Mouse (Mus musculus): ENCODE results near the gene Pde5a. TPM values are rescaled to one million over a fixed set of nuclear protein-coding genes. Genes with fewer than 3 reads are reported as not detected.

Pde5a gene
- polyA plus RNA-seq, 1 experiment from 2014 or later: 31.6 TPM

- Histone ChIP-seq H3K9ac (ENCODE audit: low read length) (no peak overlapping the region), H3K36me3 (ENCODE audit: control insufficient read depth, insufficient read depth, low read length) (no peaks in the 10 kb centered on the region; the same call in 1 of the 2 replicates), H3K9me3 (ENCODE audit: control insufficient read depth, low read length) (no peaks in the 10 kb centered on the region), H3K27me3 (replicated peaks; ENCODE audit: control insufficient read depth, insufficient read depth, low read length) (no peaks in the 10 kb centered on the region), H3K4me1 (replicated peaks; ENCODE audit: control insufficient read depth, insufficient read depth, low read length) (0 out of 2 replicates have a peak, but pooled peaks cover 2% of the 10 kb centered on the region), H3K4me2 (ENCODE audit: low read length) (no peak overlapping the region), H3K4me3 (ENCODE audit: low read depth, low read length) (no peak overlapping the region), H3K27ac (ENCODE audit: low read depth) (no peak overlapping the region)
- no peak for DNase-seq (ENCODE audit: low spot score)
- 96% methylated on average over 15 of the region's 15 CpGs for WGBS
- no peak for ATAC-seq (replicated peaks; ENCODE audit: low FRiP score, low TSS enrichment, low read depth)
Observed at GRCm38 (mm10) chr3:122739460-122739859, 10.7 kb downstream of the Pde5a start.

GRCm38 (mm10) chr3:122744265-122744664 lies 15.5 kb downstream of the Pde5a start:
- Histone ChIP-seq H3K4me1 (replicated peaks; ENCODE audit: control insufficient read depth, insufficient read depth, low read length) (no peaks in the 10 kb centered on the region), H3K9ac (ENCODE audit: low read length) (no peak overlapping the region), H3K27me3 (replicated peaks; ENCODE audit: control insufficient read depth, insufficient read depth, low read length) (no peaks in the 10 kb centered on the region), H3K9me3 (ENCODE audit: control insufficient read depth, low read length) (peaks cover 11% of the 10 kb centered on the region; the same call in 1 of the 2 replicates), H3K27ac (ENCODE audit: low read depth) (no peak overlapping the region), H3K4me3 (ENCODE audit: low read depth, low read length) (no peak overlapping the region), H3K4me2 (ENCODE audit: low read length) (no peak overlapping the region), H3K36me3 (ENCODE audit: control insufficient read depth, insufficient read depth, low read length) (peaks cover 12% of the 10 kb centered on the region)
- no peak for ATAC-seq (replicated peaks; ENCODE audit: low FRiP score, low TSS enrichment, low read depth)
- 88% methylated on average over 3 of the region's 3 CpGs for WGBS
- no peak for DNase-seq (ENCODE audit: low spot score)

- WGBS: 91% methylated on average over 9 of the region's 9 CpGs
- DNase-seq (ENCODE audit: low spot score) (no peak), ATAC-seq (replicated peaks; ENCODE audit: low FRiP score, low TSS enrichment, low read depth) (no peak)
Observed at GRCm38 (mm10) chr3:122747921-122748700, 19.4 kb downstream of the Pde5a start.

GRCm38 (mm10) chr3:122763240-122763761 lies 34.6 kb downstream of the Pde5a start:
- DNase-seq (ENCODE audit: low spot score): no peak
- no peaks in the 10 kb centered on the region for H3K27me3 ChIP-seq (replicated peaks; ENCODE audit: control insufficient read depth, insufficient read depth, low read length)
- no peak for ATAC-seq (replicated peaks; ENCODE audit: low FRiP score, low TSS enrichment, low read depth)
- H3K36me3 ChIP-seq (ENCODE audit: control insufficient read depth, insufficient read depth, low read length): peaks cover 29% of the 10 kb centered on the region
- H3K9me3 ChIP-seq (ENCODE audit: control insufficient read depth, low read length): no peaks in the 10 kb centered on the region
- no peak overlapping the region for H3K4me2 ChIP-seq (ENCODE audit: low read length)
- no peak overlapping the region for H3K4me3 ChIP-seq (ENCODE audit: low read depth, low read length)
- WGBS: 79% methylated on average over 8 of the region's 8 CpGs
- H3K4me1 ChIP-seq (replicated peaks; ENCODE audit: control insufficient read depth, insufficient read depth, low read length): 0 out of 2 replicates have a peak, but pooled peaks cover 3% of the 10 kb centered on the region
- no peak overlapping the region for H3K27ac ChIP-seq (ENCODE audit: low read depth)
- no peak overlapping the region for H3K9ac ChIP-seq (ENCODE audit: low read length)

More at GRCm38 (mm10) chr3:122747921-122748700, 19.4 kb downstream of the Pde5a start:
- peaks cover 11% of the 10 kb centered on the region; the same call in 1 of the 2 replicates for H3K9me3 ChIP-seq (ENCODE audit: control insufficient read depth, low read length)
- no peaks in the 10 kb centered on the region for H3K4me1 ChIP-seq (replicated peaks; ENCODE audit: control insufficient read depth, insufficient read depth, low read length)
- H3K27ac ChIP-seq (ENCODE audit: low read depth): no peak overlapping the region
- no peak overlapping the region for H3K9ac ChIP-seq (ENCODE audit: low read length)
- no peaks in the 10 kb centered on the region for H3K27me3 ChIP-seq (replicated peaks; ENCODE audit: control insufficient read depth, insufficient read depth, low read length)
- H3K4me3 ChIP-seq (ENCODE audit: low read depth, low read length): no peak overlapping the region
- H3K4me2 ChIP-seq (ENCODE audit: low read length): no peak overlapping the region
- peaks cover 28% of the 10 kb centered on the region for H3K36me3 ChIP-seq (ENCODE audit: control insufficient read depth, insufficient read depth, low read length)

- ATAC-seq (replicated peaks; ENCODE audit: low FRiP score, low TSS enrichment, low read depth): peak; percentile 48; the same call in 1 of the 2 replicates
- 54% methylated on average over 14 of the region's 14 CpGs for WGBS
- H3K27ac ChIP-seq (ENCODE audit: low read depth): no peak overlapping the region
Observed at GRCm38 (mm10) chr3:122763768-122764167, 35.0 kb downstream of the Pde5a start.

GRCm38 (mm10) chr3:122766930-122767329 lies 38.2 kb downstream of the Pde5a start:
- Histone ChIP-seq H3K9ac (ENCODE audit: low read length) (no peak overlapping the region), H3K4me3 (ENCODE audit: low read depth, low read length) (no peak overlapping the region), H3K27me3 (replicated peaks; ENCODE audit: control insufficient read depth, insufficient read depth, low read length) (no peaks in the 10 kb centered on the region), H3K4me2 (ENCODE audit: low read length) (no peak overlapping the region), H3K4me1 (replicated peaks; ENCODE audit: control insufficient read depth, insufficient read depth, low read length) (0 out of 2 replicates have a peak, but pooled peaks cover 3% of the 10 kb centered on the region), H3K9me3 (ENCODE audit: control insufficient read depth, low read length) (no peaks in the 10 kb centered on the region), H3K36me3 (ENCODE audit: control insufficient read depth, insufficient read depth, low read length) (peaks cover 27% of the 10 kb centered on the region), H3K27ac (ENCODE audit: low read depth) (peak overlapping the region; percentile 30)
- WGBS: 33% methylated on average over 4 of the region's 4 CpGs
- ATAC-seq (replicated peaks; ENCODE audit: low FRiP score, low TSS enrichment, low read depth): no peak
- DNase-seq (ENCODE audit: low spot score): no peak

More at GRCm38 (mm10) chr3:122763768-122764167, 35.0 kb downstream of the Pde5a start:
- Histone ChIP-seq H3K4me3 (ENCODE audit: low read depth, low read length) (no peak overlapping the region), H3K9me3 (ENCODE audit: control insufficient read depth, low read length) (no peaks in the 10 kb centered on the region), H3K4me2 (ENCODE audit: low read length) (no peak overlapping the region), H3K36me3 (ENCODE audit: control insufficient read depth, insufficient read depth, low read length) (peaks cover 32% of the 10 kb centered on the region), H3K9ac (ENCODE audit: low read length) (no peak overlapping the region), H3K4me1 (replicated peaks; ENCODE audit: control insufficient read depth, insufficient read depth, low read length) (0 out of 2 replicates have a peak, but pooled peaks cover 3% of the 10 kb centered on the region), H3K27me3 (replicated peaks; ENCODE audit: control insufficient read depth, insufficient read depth, low read length) (no peaks in the 10 kb centered on the region)
- DNase-seq (ENCODE audit: low spot score): no peak

GRCm38 (mm10) chr3:122767841-122768240 lies 39.1 kb downstream of the Pde5a start:
- Histone ChIP-seq H3K9ac (ENCODE audit: low read length) (no peak overlapping the region), H3K4me1 (replicated peaks; ENCODE audit: control insufficient read depth, insufficient read depth, low read length) (0 out of 2 replicates have a peak, but pooled peaks cover 3% of the 10 kb centered on the region), H3K4me3 (ENCODE audit: low read depth, low read length) (no peak overlapping the region), H3K27me3 (replicated peaks; ENCODE audit: control insufficient read depth, insufficient read depth, low read length) (no peaks in the 10 kb centered on the region), H3K27ac (ENCODE audit: low read depth) (no peak overlapping the region), H3K36me3 (ENCODE audit: control insufficient read depth, insufficient read depth, low read length) (peaks cover 22% of the 10 kb centered on the region; the same call in 1 of the 2 replicates), H3K9me3 (ENCODE audit: control insufficient read depth, low read length) (no peaks in the 10 kb centered on the region), H3K4me2 (ENCODE audit: low read length) (no peak overlapping the region)
- WGBS: 78% methylated on average over 5 of the region's 5 CpGs
- DNase-seq (ENCODE audit: low spot score): no peak
- no peak for ATAC-seq (replicated peaks; ENCODE audit: low FRiP score, low TSS enrichment, low read depth)

- H3K4me2 ChIP-seq (ENCODE audit: low read length): no peak overlapping the region
- H3K4me3 ChIP-seq (ENCODE audit: low read depth, low read length): no peak overlapping the region
- no peaks in the 10 kb centered on the region for H3K4me1 ChIP-seq (replicated peaks; ENCODE audit: control insufficient read depth, insufficient read depth, low read length)
- WGBS: 68% methylated on average over 6 of the region's 6 CpGs
- no peaks in the 10 kb centered on the region for H3K27me3 ChIP-seq (replicated peaks; ENCODE audit: control insufficient read depth, insufficient read depth, low read length)
- H3K9me3 ChIP-seq (ENCODE audit: control insufficient read depth, low read length): no peaks in the 10 kb centered on the region
- H3K36me3 ChIP-seq (ENCODE audit: control insufficient read depth, insufficient read depth, low read length): peaks cover 61% of the 10 kb centered on the region
- no peak for DNase-seq (ENCODE audit: low spot score)
- no peak for ATAC-seq (replicated peaks; ENCODE audit: low FRiP score, low TSS enrichment, low read depth)
- no peak overlapping the region for H3K9ac ChIP-seq (ENCODE audit: low read length)
- H3K27ac ChIP-seq (ENCODE audit: low read depth): no peak overlapping the region
Observed at GRCm38 (mm10) chr3:122781417-122781816, 52.7 kb downstream of the Pde5a start.

Data from intestine, embryonic 14.5 days (tissue).